Mouse (Mus musculus): ENCODE data around the gene Foxn2. TPM values are rescaled to one million over a fixed set of nuclear protein-coding genes. Genes with fewer than 3 reads are reported as not detected.
A peak's percentile ranks its signal among the peaks of the same experiment; 100 is the strongest.
"Not testable (repeated sequence)": the region's sequence is repeated elsewhere in the genome, so short reads cannot be mapped to it uniquely, and the experiment has no call there.

Gene Foxn2
- 10 to 100 TPM; 23.3 to 23.6 TPM for total RNA-seq (2021)
- long read RNA-seq, experiment 1, full-length matches to known transcripts: 1 of 2 reads
- long read RNA-seq, experiment 1, partial matches to known transcripts: 1 of 2 reads
- long read RNA-seq, experiment 1, other reads (novel, unspliced or antisense): 0 of 2 reads
- long read RNA-seq, experiment 2, full-length matches to known transcripts: 2 of 10 reads
- long read RNA-seq, experiment 2, partial matches to known transcripts: 0 of 10 reads
- long read RNA-seq, experiment 2, other reads (novel, unspliced or antisense): 8 of 10 reads

- peak; percentile 88 to 94 for DNase-seq (ENCODE audit: low spot score in 2 of 2)
Observed at GRCm38 (mm10) chr17:88440285-88441000, at the start of gene Foxn2. Foxn2 (plus strand) TSS chr17:88440711.

- DNase-seq (ENCODE audit: low spot score in 2 of 2): no peak
Observed at GRCm38 (mm10) chr17:88397501-88397900, 43.0 kb upstream of the Foxn2 start.

- DNase-seq (ENCODE audit: low spot score in 2 of 2): no peak
Observed at GRCm38 (mm10) chr17:88398090-88398489, 42.4 kb upstream of the Foxn2 start.

GRCm38 (mm10) chr17:88398854-88399253 is 41.7 kb upstream of the Foxn2 start:
- no peak for DNase-seq (ENCODE audit: low spot score in 2 of 2)

- no peak for DNase-seq (ENCODE audit: low spot score in 2 of 2)
Observed at GRCm38 (mm10) chr17:88400122-88400521, 40.4 kb upstream of the Foxn2 start.

GRCm38 (mm10) chr17:88400702-88401475 is 39.6 kb upstream of the Foxn2 start:
- DNase-seq (ENCODE audit: low spot score in 2 of 2): no peak

GRCm38 (mm10) chr17:88403269-88403668 is 37.2 kb upstream of the Foxn2 start:
- no peak for DNase-seq (ENCODE audit: low spot score in 2 of 2)

GRCm38 (mm10) chr17:88404471-88404870 is 36.0 kb upstream of the Foxn2 start:
- no peak for DNase-seq (ENCODE audit: low spot score in 2 of 2)

GRCm38 (mm10) chr17:88405076-88405475 is 35.4 kb upstream of the Foxn2 start:
- DNase-seq (ENCODE audit: low spot score in 2 of 2): no peak

- DNase-seq (ENCODE audit: low spot score in 2 of 2): no peak
Observed at GRCm38 (mm10) chr17:88409706-88410105, 30.8 kb upstream of the Foxn2 start.

GRCm38 (mm10) chr17:88413155-88413836 is 27.2 kb upstream of the Foxn2 start:
- no peak for DNase-seq (ENCODE audit: low spot score in 2 of 2)

GRCm38 (mm10) chr17:88420426-88420825 is 20.1 kb upstream of the Foxn2 start:
- no peak for DNase-seq (ENCODE audit: low spot score in 2 of 2)

- no peak for DNase-seq (ENCODE audit: low spot score in 2 of 2)
Observed at GRCm38 (mm10) chr17:88421246-88421645, 19.3 kb upstream of the Foxn2 start.

GRCm38 (mm10) chr17:88430719-88431118 is 9.8 kb upstream of the Foxn2 start:
- DNase-seq (ENCODE audit: low spot score in 2 of 2): no peak

GRCm38 (mm10) chr17:88431486-88431885 is 9.0 kb upstream of the Foxn2 start:
- no peak for DNase-seq (ENCODE audit: low spot score in 2 of 2)

GRCm38 (mm10) chr17:88431987-88432386 is 8.5 kb upstream of the Foxn2 start:
- no peak for DNase-seq (ENCODE audit: low spot score in 2 of 2)

GRCm38 (mm10) chr17:88435322-88435721 is 5.2 kb upstream of the Foxn2 start:
- no peak for DNase-seq (ENCODE audit: low spot score in 2 of 2)

- DNase-seq (ENCODE audit: low spot score in 2 of 2): no peak
Observed at GRCm38 (mm10) chr17:88436284-88436683, 4.2 kb upstream of the Foxn2 start.

GRCm38 (mm10) chr17:88436749-88437148 is 3.8 kb upstream of the Foxn2 start:
- not testable (repeated sequence) for DNase-seq (ENCODE audit: low spot score in 2 of 2)

GRCm38 (mm10) chr17:88437391-88437790 is 3.1 kb upstream of the Foxn2 start:
- DNase-seq (ENCODE audit: low spot score in 2 of 2): no peak

GRCm38 (mm10) chr17:88439536-88440050 is 918 bp upstream of the Foxn2 start:
- DNase-seq (ENCODE audit: low spot score in 2 of 2): no peak

Data from adrenal gland, postnatal 4 days (tissue).